Mouse (Mus musculus) embryonic stem cell, embryonic (primary cell): ENCODE measurements around the gene Slc7a15.
"Not testable (repeated sequence)": the region's sequence is repeated elsewhere in the genome, so short reads cannot be mapped to it uniquely, and the experiment has no call there.

Source experiments
- CTCF ChIA-PET, 4 experiments: fragments of 300-600 bp in 2 of 4; fragments of 350-600 bp in 2 of 4; sonication (Branson Sonifier 250); formaldehyde crosslinking; loops; one replicate each; lab custom pipeline; 2022; ENCODE audit warnings: inconsistent platforms in 2 of 4; lab: Charles Lee
- POLR2A ChIA-PET, 4 experiments: fragments of 300-600 bp in 2 of 4; fragments of 350-600 bp in 2 of 4; sonication (Branson Sonifier 250); formaldehyde crosslinking; loops; one replicate each; lab custom pipeline; 2022; ENCODE audit warnings: antibody characterized with exemption in 4 of 4, inconsistent platforms in 1 of 4; lab: Charles Lee

The Slc7a15 gene

GRCm38 (mm10) chr12:8591326-8591725, 7.5 kb downstream of the Slc7a15 start:
- POLR2A ChIA-PET, CTCF ChIA-PET: not testable (repeated sequence)

- ChIA-PET CTCF (interaction anchor here in 1 of 4 experiments (0.6 kb wide), 1 partner anchor 256 kb away, joined by 5 read pairs; no protein-coding TSS in a partner anchor), POLR2A (no interaction called here)
Observed at GRCm38 (mm10) chr12:8573405-8573804, 25.5 kb downstream of the Slc7a15 start.

- CTCF ChIA-PET: not testable (repeated sequence)
Observed at GRCm38 (mm10) chr12:8571903-8572341, 26.9 kb downstream of the Slc7a15 start.

GRCm38 (mm10) chr12:8571287-8571902, 27.5 kb downstream of the Slc7a15 start:
- POLR2A ChIA-PET: interaction anchor here in 2 of 4 experiments (0.7 to 0.8 kb wide), 2 partner anchors 72 to 207 kb away, joined by 3 read pairs; partner anchors contain the start of gene Rhob (in 1 of the 2)
- CTCF ChIA-PET: not testable (repeated sequence)

More at GRCm38 (mm10) chr12:8571903-8572341, 26.9 kb downstream of the Slc7a15 start:
- POLR2A ChIA-PET: interaction anchor here in 1 of 4 experiments (0.8 kb wide), 1 partner anchor 72 kb away, joined by 3 read pairs; the partner anchor contains the start of gene Rhob

- CTCF ChIA-PET: not testable (repeated sequence)
- POLR2A ChIA-PET: interaction anchor here in 2 of 4 experiments (0.7 to 1.0 kb wide), 2 partner anchors 15 to 39 kb away, joined by 3 to 4 read pairs; no protein-coding TSS in a partner anchor
Observed at GRCm38 (mm10) chr12:8562213-8562612, 36.7 kb downstream of the Slc7a15 start.

GRCm38 (mm10) chr12:8559876-8560275, 39.0 kb downstream of the Slc7a15 start:
- POLR2A ChIA-PET: not testable (repeated sequence)
- CTCF ChIA-PET: interaction anchor here in 1 of 4 experiments (1.8 kb wide), 1 partner anchor 12 kb away, joined by 5 read pairs; no protein-coding TSS in a partner anchor

GRCm38 (mm10) chr12:8556189-8556588, 42.7 kb downstream of the Slc7a15 start:
- CTCF ChIA-PET: interaction anchor here in 1 of 4 experiments (1.0 to 2.2 kb wide), 2 partner anchors 9 kb away, joined by 3 to 7 read pairs; no protein-coding TSS in a partner anchor
- POLR2A ChIA-PET: interaction anchor here in 1 of 4 experiments (1.0 kb wide), 1 partner anchor 56 kb away, joined by 3 read pairs; the partner anchor contains the start of gene Rhob

- ChIA-PET CTCF (interaction anchor here in 1 of 4 experiments (1.0 kb wide), 1 partner anchor 8 kb away, joined by 3 read pairs; no protein-coding TSS in a partner anchor), POLR2A (interaction anchor here in 1 of 4 experiments (0.7 to 1.0 kb wide), 2 partner anchors 45 to 55 kb away, joined by 3 read pairs; partner anchors contain the start of gene Rhob)
Observed at GRCm38 (mm10) chr12:8555419-8555818, 43.4 kb downstream of the Slc7a15 start.

GRCm38 (mm10) chr12:8547357-8547756, 51.5 kb downstream of the Slc7a15 start:
- ChIA-PET CTCF (interaction anchor here (0.5 to 2.5 kb wide), 34 partner anchors 8 to 556 kb away, joined by 3 to 21 read pairs (median 4); partner anchors contain the start of genes Hs1bp3 (in 1 of the 4) and Rhob (in 1 of the 4)), POLR2A (interaction anchor here in 3 of 4 experiments (0.6 to 6.6 kb wide), 12 partner anchors 15 to 221 kb away, joined by 3 to 60 read pairs (median 4); partner anchors contain the start of gene Rhob (in 3 of the 3))

GRCm38 (mm10) chr12:8546801-8547200, 52.1 kb downstream of the Slc7a15 start:
- ChIA-PET POLR2A (interaction anchor here in 3 of 4 experiments (1.1 to 6.6 kb wide), 11 partner anchors 15 to 220 kb away, joined by 3 to 60 read pairs (median 4); partner anchors contain the start of gene Rhob (in 3 of the 3)), CTCF (interaction anchor here (0.5 to 2.5 kb wide), 31 partner anchors 10 to 556 kb away, joined by 3 to 21 read pairs (median 5); partner anchors contain the start of genes Hs1bp3 (in 1 of the 4) and Rhob (in 1 of the 4))

- CTCF ChIA-PET: interaction anchor here in 2 of 4 experiments (0.5 to 2.1 kb wide), 3 partner anchors 152 to 228 kb away, joined by 3 to 6 read pairs (median 5); no protein-coding TSS in a partner anchor
- POLR2A ChIA-PET: interaction anchor here in 3 of 4 experiments (0.7 to 6.6 kb wide), 12 partner anchors 9 to 226 kb away, joined by 3 to 60 read pairs (median 4); partner anchors contain the start of gene Rhob (in 3 of the 3)
Observed at GRCm38 (mm10) chr12:8545066-8545610, 53.7 kb downstream of the Slc7a15 start.

- ChIA-PET POLR2A (interaction anchor here in 2 of 4 experiments (0.6 to 6.6 kb wide), 5 partner anchors 13 to 216 kb away, joined by 3 to 60 read pairs (median 3); partner anchors contain the start of gene Rhob (in 1 of the 2)), CTCF (interaction anchor here in 2 of 4 experiments (0.7 to 1.2 kb wide), 2 partner anchors 168 to 226 kb away, joined by 3 to 4 read pairs; no protein-coding TSS in a partner anchor)
Observed at GRCm38 (mm10) chr12:8542371-8542770, 56.5 kb downstream of the Slc7a15 start.

- ChIA-PET POLR2A (interaction anchor here in 2 of 4 experiments (0.7 to 1.1 kb wide), 2 partner anchors 39 to 40 kb away, joined by 3 read pairs; partner anchors contain the start of gene Rhob (in 1 of the 2)), CTCF (no interaction called here)
Observed at GRCm38 (mm10) chr12:8539471-8539870, 59.4 kb downstream of the Slc7a15 start.

- ChIA-PET CTCF (no interaction called here), POLR2A (no interaction called here)
Observed at GRCm38 (mm10) chr12:8537291-8537690, 61.6 kb downstream of the Slc7a15 start.

GRCm38 (mm10) chr12:8536221-8536965, 62.5 kb downstream of the Slc7a15 start:
- POLR2A ChIA-PET: interaction anchor here in 3 of 4 experiments (0.5 to 1.1 kb wide), 4 partner anchors 9 to 442 kb away, joined by 3 to 4 read pairs (median 3); partner anchors contain the start of gene Rhob (in 1 of the 3)

GRCm38 (mm10) chr12:8535596-8535995, 63.3 kb downstream of the Slc7a15 start:
- ChIA-PET POLR2A (interaction anchor here in 1 of 4 experiments (1.1 kb wide), 2 partner anchors 9 to 75 kb away, joined by 3 read pairs; no protein-coding TSS in a partner anchor), CTCF (interaction anchor here in 2 of 4 experiments (0.9 to 1.4 kb wide), 2 partner anchors 12 kb away, joined by 3 to 4 read pairs; no protein-coding TSS in a partner anchor)

More at GRCm38 (mm10) chr12:8536221-8536965, 62.5 kb downstream of the Slc7a15 start:
- CTCF ChIA-PET: interaction anchor here in 1 of 4 experiments (1.4 kb wide), 1 partner anchor 12 kb away, joined by 4 read pairs; no protein-coding TSS in a partner anchor

GRCm38 (mm10) chr12:8534915-8535314, 64.0 kb downstream of the Slc7a15 start:
- POLR2A ChIA-PET: no interaction called here
- CTCF ChIA-PET: interaction anchor here in 2 of 4 experiments (0.6 to 0.9 kb wide), 2 partner anchors 12 to 61 kb away, joined by 3 read pairs; no protein-coding TSS in a partner anchor
